Mouse (Mus musculus) ES-E14 (cell line): ENCODE data around the gene Tas1r2.

Experiments used
- CHD2 ChIP-seq: IDR thresholded peaks from 2 replicates; pipeline ENCODE4 v1.6.1; 2014; ENCODE audit warnings: mild to moderate bottlenecking, low read depth, low read length, inconsistent platforms
- HCFC1 ChIP-seq: IDR thresholded peaks from 2 replicates; pipeline ENCODE4 v1.6.1; 2012; ENCODE audit warnings: low read length, inconsistent platforms, borderline replicate concordance; ENCODE audit not compliant: insufficient read depth
- MAFK ChIP-seq: IDR thresholded peaks from 2 replicates; pipeline ENCODE4 v1.6.1; 2014; ENCODE audit warnings: mild to moderate bottlenecking, low read depth, low read length, inconsistent platforms; ENCODE audit not compliant: insufficient read depth

DNA sequence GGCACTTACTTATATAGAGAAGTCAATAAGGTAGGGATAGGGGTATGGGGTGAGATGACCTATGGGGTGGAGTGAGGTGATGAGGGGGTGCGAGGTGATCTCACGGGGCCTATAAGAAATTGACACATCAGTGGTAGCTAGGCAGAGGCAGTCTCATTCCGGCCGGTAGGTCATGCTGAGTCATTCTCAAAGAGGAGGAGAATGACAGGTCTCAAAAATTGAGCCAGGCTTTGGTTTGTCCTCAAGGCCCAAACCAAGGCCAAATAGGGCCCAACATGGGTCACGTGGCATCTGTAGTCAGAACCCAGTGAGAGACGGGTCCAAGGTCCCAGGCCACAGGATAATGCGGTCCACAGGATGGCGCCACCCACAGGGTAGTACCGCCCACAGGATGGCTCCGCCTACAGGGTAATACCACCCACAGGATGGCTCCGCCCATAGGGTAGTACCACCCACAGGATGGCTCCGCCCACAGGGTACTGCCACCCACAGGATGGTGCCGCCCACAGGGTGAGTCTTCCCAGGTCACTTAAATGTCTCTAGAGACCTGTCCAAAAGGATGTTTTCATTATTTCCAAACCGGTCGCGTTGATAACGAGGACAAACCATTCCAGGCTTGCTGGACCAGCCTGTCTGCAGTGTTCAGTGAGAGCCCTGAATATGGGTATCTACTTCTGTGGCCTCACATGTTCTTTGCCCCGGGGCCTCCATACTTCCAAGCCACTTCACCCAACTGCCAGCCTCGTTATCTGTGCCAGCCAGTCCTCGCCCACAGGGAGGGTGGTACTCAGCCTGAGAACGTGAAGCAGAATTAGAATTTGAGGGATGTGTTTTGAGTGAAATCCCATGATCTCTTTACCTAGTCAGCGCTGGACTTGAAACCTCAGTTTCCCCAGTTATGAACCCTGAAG is 30.6 kb downstream of the Tas1r2 start:
- TF ChIP-seq CHD2 (peak; percentile 84), HCFC1 (no peak), MAFK (peak; percentile 91)
